Mouse (Mus musculus) limb, embryonic 14.5 days (tissue): ENCODE data around the gene Serinc3. TPM values are rescaled to one million over a fixed set of nuclear protein-coding genes. Genes with fewer than 3 reads are reported as not detected.

Experiments
- ATAC-seq: fragments of 200-750 bp; cut with Nextera tagmentation; 2 replicates; pipeline ENCODE4 v1.8.0; 2017; ENCODE audit warnings: low read depth, moderate number of reproducible peaks, moderate TSS enrichment; ENCODE audit not compliant: low FRiP score
- DNase-seq: peaks from one replicate; pipeline ENCODE4 v3.0.0-alpha.2; 2015; ENCODE audit warnings: low spot score
- H3K27ac ChIP-seq: fragments of 300-500 bp; sonication (generic); replicated peaks from 2 replicates; pipeline ENCODE4 v1.5.1; 2014; ENCODE audit warnings: low read depth, mild to moderate bottlenecking, low read length, moderate library complexity, mixed read lengths
- H3K27me3 ChIP-seq: fragments of 300-500 bp; sonication (generic); 2 replicates; pipeline ENCODE4 v1.6.1; 2014; ENCODE audit warnings: low read length, mixed read lengths; ENCODE audit not compliant: control insufficient read depth, insufficient read depth
- H3K36me3 ChIP-seq: fragments of 300-500 bp; sonication (generic); 2 replicates; pipeline ENCODE4 v1.6.1; 2014; ENCODE audit warnings: mild to moderate bottlenecking, low read length, moderate library complexity, mixed read lengths; ENCODE audit not compliant: control insufficient read depth, insufficient read depth
- H3K4me1 ChIP-seq: fragments of 300-500 bp; sonication (generic); 2 replicates; pipeline ENCODE4 v1.6.1; 2014; ENCODE audit warnings: antibody characterized with exemption, low read length, mixed read lengths; ENCODE audit not compliant: control insufficient read depth, insufficient read depth
- H3K4me2 ChIP-seq: fragments of 300-500 bp; sonication (generic); replicated peaks from 2 replicates; pipeline ENCODE4 v1.6.1; 2014; ENCODE audit warnings: low read depth, mild to moderate bottlenecking, low read length, moderate library complexity; ENCODE audit not compliant: severe bottlenecking
- H3K4me3 ChIP-seq: fragments of 300-500 bp; sonication (generic); replicated peaks from 2 replicates; pipeline ENCODE4 v1.5.1; 2014; ENCODE audit warnings: low read length
- H3K9ac ChIP-seq: fragments of 300-500 bp; sonication (generic); 2 replicates; pipeline ENCODE4 v1.6.1; 2014; ENCODE audit warnings: mild to moderate bottlenecking, low read depth, low read length, moderate library complexity; ENCODE audit not compliant: severe bottlenecking
- H3K9me3 ChIP-seq: fragments of 300-500 bp; sonication (generic); 2 replicates; pipeline ENCODE4 v1.6.1; 2016; ENCODE audit warnings: low read length; ENCODE audit not compliant: control insufficient read depth
- POLR2A ChIP-seq: fragments of 200-500 bp; IDR thresholded peaks from 2 replicates; pipeline ENCODE4 v1.8.0; 2012; ENCODE audit warnings: inconsistent platforms, mild to moderate bottlenecking, moderate library complexity, borderline replicate concordance; ENCODE audit not compliant: insufficient read depth, insufficient read length; ENCODE audit errors: extremely low read depth
- WGBS: fragments of 180-500 bp; shearing (Covaris S2); extraction: QIAGEN DNeasy Blood & Tissue Kit; methylation state at CpG from one replicate; pipeline ENCODE4 v1.1.7; 2014; 5-methylcytosine and 5-hydroxymethylcytosine counted together
- polyA plus RNA-seq, 2 experiments: library from polyadenylated mRNA; depleted of rRNA in 1 of 2; stranded (reverse) in 1 of 2; unstranded in 1 of 2; fragments of >200 nt; fragmentation: Nextera tagmentation in 1 of 2; extraction: Ambion mirVana in 1 of 2; gene quantifications; 2 replicates each; pipeline versions ENCODE4 v1.2.1 to v1.2.3; 2012 to 2014

Gene Serinc3
- polyA plus RNA-seq (2012; rRNA removed), result 99.5 and 114 TPM in 2 replicates
- 40.5 and 43.4 TPM in 2 replicates for polyA plus RNA-seq (2014; fragmentation: Nextera tagmentation; extraction: Ambion mirVana)

DNA sequence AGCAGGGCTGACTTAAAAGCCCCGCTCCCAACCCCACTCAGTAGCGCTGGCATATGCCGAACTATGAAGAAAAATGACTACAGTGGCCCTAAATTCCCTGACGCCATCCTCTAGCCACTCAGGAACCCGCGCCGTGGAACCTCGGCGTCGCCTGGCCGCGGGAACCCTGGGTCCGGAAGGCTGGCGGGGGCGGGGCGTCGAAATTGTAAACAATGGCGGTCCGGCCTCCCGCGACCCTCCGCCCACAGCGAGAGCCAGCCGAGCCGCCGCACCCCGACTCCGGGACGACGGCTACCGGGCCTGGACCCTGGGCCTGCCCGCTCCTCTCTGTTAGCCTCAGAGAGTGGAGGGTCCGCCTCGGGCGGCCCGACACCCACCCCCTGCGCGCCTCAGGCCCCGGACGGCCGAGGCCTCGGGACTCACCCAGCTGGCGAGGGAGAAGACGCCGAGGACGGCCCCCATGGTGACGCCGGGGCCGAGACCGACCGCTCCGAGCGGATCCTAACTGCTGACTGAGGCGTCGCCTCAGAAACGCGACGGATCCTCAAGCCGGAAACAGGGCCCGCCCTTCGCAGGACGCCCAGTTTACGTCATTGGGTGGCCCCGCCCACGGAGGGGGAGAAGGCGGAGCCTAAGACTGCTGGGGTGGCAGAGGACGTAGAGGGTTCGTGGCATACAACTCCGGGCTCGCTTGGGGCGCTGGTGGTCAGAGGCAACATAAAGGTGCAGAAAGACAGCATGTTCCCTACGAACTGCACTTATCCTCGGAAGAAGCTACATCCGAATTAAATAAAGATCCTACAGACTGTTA lies at the start of gene Serinc3:
Serinc3 (minus strand) TSS at position 557 of the 811 bp plus-strand sequence.
- under 1% methylated on average over 70 of the region's 74 CpGs for WGBS
- ATAC-seq (peak; percentile 95), DNase-seq (peak; percentile 94)
- peak within 1 kb of the TSS; percentile 91 for H3K9ac ChIP-seq
- H3K27ac ChIP-seq, result peak within 1 kb of the TSS; percentile 99
- no peaks in the 10 kb centered on the region for H3K9me3 ChIP-seq
- peaks cover 7% of the 10 kb centered on the region; the same call in 1 of the 2 replicates for H3K36me3 ChIP-seq
- TF ChIP-seq POLR2A, result peak; percentile 94
- peaks cover 6% of the 10 kb centered on the region; the same call in 1 of the 2 replicates for H3K4me1 ChIP-seq
- peak within 1 kb of the TSS; percentile 52 for H3K4me2 ChIP-seq
- H3K27me3 ChIP-seq, result no peaks in the 10 kb centered on the region
- peak within 1 kb of the TSS; percentile 84 for H3K4me3 ChIP-seq

DNA sequence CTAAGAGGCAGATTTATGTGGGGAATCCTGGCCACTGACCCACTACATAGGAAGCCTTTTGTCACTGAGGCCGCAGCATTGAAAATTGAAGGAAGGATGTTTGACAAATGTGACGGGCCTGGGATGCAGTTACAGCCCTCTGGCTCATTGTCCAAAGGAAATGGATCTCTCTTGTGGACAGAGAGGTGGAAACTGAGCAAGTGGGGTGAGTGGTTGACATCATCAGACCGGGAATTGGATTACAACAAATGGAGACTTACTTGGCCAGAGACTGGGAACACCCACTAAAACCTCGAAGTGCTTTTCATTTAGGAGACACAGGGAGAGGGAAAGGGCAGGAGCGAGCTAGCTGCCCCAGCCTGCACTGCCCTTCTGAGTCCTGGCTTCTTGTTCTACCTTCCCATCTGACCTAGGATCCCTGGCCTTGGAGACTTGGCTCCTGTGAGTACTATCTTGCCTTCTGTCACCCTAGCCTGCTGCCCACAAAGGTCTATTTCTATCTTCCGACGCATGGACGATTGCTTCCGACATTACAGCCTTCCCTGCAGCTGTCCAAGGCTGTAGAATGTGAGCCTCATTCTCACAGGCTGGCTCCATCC lies 48.9 kb upstream of the Serinc3 start:
- WGBS, result 63% methylated on average over 9 of the region's 9 CpGs
- TF ChIP-seq POLR2A, result no peak
- Histone ChIP-seq H3K36me3 (no peaks in the 10 kb centered on the region), H3K9ac (no peak overlapping the region), H3K4me2 (no peak overlapping the region), H3K4me1 (peaks cover 15% of the 10 kb centered on the region; the same call in 1 of the 2 replicates), H3K9me3 (no peaks in the 10 kb centered on the region), H3K27ac (peak overlapping the region; percentile 35), H3K27me3 (no peaks in the 10 kb centered on the region), H3K4me3 (no peak overlapping the region)
- DNase-seq (peak; percentile 49), ATAC-seq (peak; percentile 32; the same call in 1 of the 2 replicates)

DNA sequence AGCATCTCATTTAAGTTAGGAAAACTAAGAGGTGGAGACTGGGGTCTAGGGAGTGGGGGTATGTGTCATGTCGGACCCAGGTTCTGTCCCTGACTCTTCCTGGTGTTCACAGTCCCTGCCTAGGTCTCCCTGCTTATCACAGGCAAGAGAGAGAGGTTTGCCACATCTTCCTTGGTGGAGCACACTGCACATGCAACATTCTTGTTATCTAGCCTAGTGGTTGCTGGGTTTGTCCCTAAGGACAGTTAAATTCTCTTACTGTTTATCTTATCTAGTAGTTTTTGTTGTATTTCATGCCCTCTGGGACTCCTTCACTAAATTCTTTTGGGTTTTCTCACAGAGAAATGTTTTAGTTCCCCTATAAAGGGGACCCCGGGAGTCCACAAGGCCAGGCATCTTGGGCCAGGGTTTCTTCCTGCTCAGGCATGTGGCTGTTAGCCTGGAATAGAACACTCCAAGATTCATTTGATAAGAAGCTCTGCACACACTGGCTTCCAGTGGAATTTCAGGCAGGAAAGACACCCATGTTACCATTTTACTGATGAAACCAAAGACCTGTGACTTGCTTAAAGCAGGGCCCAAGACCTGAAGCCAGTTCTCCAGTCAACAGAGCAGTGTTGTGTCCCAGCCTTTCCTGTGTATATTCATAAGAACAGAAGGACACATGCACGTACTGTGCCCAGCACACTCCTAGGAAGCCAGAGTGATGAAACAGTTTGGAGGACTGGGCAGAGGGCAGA lies 48.1 kb upstream of the Serinc3 start:
- Histone ChIP-seq H3K4me1 (peaks cover 8% of the 10 kb centered on the region; the same call in 1 of the 2 replicates), H3K4me2 (no peak overlapping the region), H3K9ac (0 out of 2 replicates have a peak overlapping the region, but pooled peaks have one; percentile 16), H3K9me3 (no peaks in the 10 kb centered on the region), H3K27me3 (no peaks in the 10 kb centered on the region), H3K27ac (peak overlapping the region; percentile 35), H3K36me3 (no peaks in the 10 kb centered on the region), H3K4me3 (no peak overlapping the region)
- ATAC-seq (no peak), DNase-seq (no peak)
- TF ChIP-seq POLR2A, result no peak
- WGBS, result 69% methylated on average over 3 of the region's 3 CpGs

- no peak for DNase-seq
Measured at GRCm38 (mm10) chr2:163691846-163692605, 47.1 kb upstream of the Serinc3 start.

More at GRCm38 (mm10) chr2:163691846-163692605, 47.1 kb upstream of the Serinc3 start:
- peaks cover 8% of the 10 kb centered on the region; the same call in 1 of the 2 replicates for H3K4me1 ChIP-seq
- ATAC-seq, result no peak
- H3K4me2 ChIP-seq, result no peak overlapping the region
- no peak for TF ChIP-seq POLR2A
- H3K9me3 ChIP-seq, result no peaks in the 10 kb centered on the region
- H3K4me3 ChIP-seq, result no peak overlapping the region
- H3K27ac ChIP-seq, result no peak overlapping the region
- no peaks in the 10 kb centered on the region for H3K27me3 ChIP-seq
- 85% methylated on average over 6 of the region's 6 CpGs for WGBS
- H3K9ac ChIP-seq, result no peak overlapping the region
- no peaks in the 10 kb centered on the region for H3K36me3 ChIP-seq
